Mouse (Mus musculus): Measurements from ENCODE around the gene Golm1. TPM values are rescaled to one million over a fixed set of nuclear protein-coding genes. Genes with fewer than 3 reads are reported as not detected.

Gene Golm1
- polyA plus RNA-seq, 2 experiments from 2014 or later: 36.1 to 40.9 TPM

DNA sequence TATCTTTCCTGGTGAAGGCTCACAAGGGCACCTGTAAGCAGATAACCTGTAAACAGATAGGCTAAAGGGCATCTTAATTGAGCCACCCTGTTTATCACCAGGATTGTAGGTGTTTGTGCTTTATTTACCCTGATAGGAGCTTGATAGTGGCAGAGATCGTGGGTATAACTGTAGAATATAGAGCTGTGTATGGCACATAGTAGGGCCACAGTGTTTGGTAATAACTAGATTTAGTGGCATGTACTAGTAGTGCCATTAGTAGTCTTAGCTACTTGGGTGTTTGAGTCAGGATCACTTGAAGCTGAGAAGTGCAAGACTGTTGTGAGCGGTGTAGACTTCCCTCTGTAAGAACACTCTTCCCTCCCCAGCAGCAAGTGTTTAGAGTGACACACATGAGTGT is 88.4 kb downstream of the Golm1 start:
- ATAC-seq: no peak

GRCm38 (mm10) chr13:59585648-59586005 is 90.0 kb downstream of the Golm1 start:
- ATAC-seq: peak; percentile 5

DNA sequence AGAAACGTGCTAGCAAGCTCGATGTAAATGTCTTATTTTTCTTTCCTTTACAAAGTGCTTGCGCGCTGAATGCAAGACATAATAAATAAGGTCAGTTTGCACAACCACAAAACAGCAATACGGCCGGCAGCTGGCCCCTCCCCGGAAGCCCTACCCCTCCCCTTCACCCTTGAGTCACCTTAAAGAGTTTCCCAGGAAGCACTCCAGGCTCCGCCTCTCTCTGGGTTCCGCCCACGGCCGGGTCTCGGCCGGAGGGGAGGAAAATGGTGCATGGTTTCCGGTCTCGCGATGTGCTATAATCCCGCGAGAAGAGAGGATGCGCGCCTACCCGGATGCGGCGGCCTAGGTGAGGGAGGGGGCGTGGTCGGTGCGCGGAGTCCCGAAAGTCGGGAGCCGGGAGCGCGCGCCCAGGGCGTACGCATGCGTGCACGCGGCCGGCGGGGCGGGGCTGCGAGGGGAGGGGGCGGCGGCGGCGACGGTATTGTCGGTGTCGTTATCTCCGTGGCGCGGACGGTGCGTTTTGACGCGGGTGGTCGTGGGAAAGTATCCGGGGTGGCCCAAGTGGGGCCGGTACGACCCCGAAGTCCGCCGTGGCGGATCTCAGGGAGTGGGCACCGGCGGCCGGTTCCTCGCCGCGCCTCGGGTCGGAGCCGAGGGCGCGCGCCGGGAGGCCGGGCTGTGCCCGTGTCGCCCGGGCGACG is 90.5 kb downstream of the Golm1 start, which contains the start of the genes Agtpbp1 and Naa35:
Gene Agtpbp1 (minus strand): TSS at position 281 of the 701 bp plus-strand sequence.
Gene Naa35 (plus strand): TSS at position 313 of the 701 bp plus-strand sequence.
- peak; percentile 99 for ATAC-seq

Other genes with a start within 250 kb of the Golm1 start
- 10 to 100 TPM; 10.1 to 15.6 TPM for gene Agtpbp1, start 90.6 kb downstream of the Golm1 start, polyA plus RNA-seq (2017; shearing (Covaris generic))
- 10 to 100 TPM; 79.9 to 87.5 TPM for gene Naa35, start 90.6 kb downstream of the Golm1 start, polyA plus RNA-seq (2017; shearing (Covaris generic))
- gene 4921517D22Rik, start 18.3 kb upstream of the Golm1 start, polyA plus RNA-seq (2017; shearing (Covaris generic)): under 1 TPM in 1 of 2 experiments, not detected in 1; 0.48 TPM
- gene Spata31d1a, start 34.5 kb upstream of the Golm1 start, polyA plus RNA-seq (2017; shearing (Covaris generic)): not detected
- not detected for gene Spata31d1b, start 36.5 kb upstream of the Golm1 start, polyA plus RNA-seq (2017; shearing (Covaris generic))
- not detected for gene Spata31d1d, start 55.9 kb upstream of the Golm1 start, polyA plus RNA-seq (2017; shearing (Covaris generic))
- not detected for gene 1700014D04Rik, start 70.9 kb upstream of the Golm1 start, polyA plus RNA-seq (2017; shearing (Covaris generic))
- 10 to 100 TPM; 40.9 to 53.5 TPM for gene Isca1, start 94.0 kb upstream of the Golm1 start, polyA plus RNA-seq (2017; shearing (Covaris generic))
- gene Gm49354, start 106.4 kb upstream of the Golm1 start, polyA plus RNA-seq (2017; shearing (Covaris generic)): not detected
- gene Tut7, start 147.3 kb upstream of the Golm1 start, polyA plus RNA-seq (2017; shearing (Covaris generic)): 10 to 100 TPM; 62.4 to 64.7 TPM